Mouse (Mus musculus) G1E (cell line): ENCODE measurements around the gene Cntn5.

Experiments
- CTCF ChIP-seq: IDR thresholded peaks from 2 replicates; pipeline ENCODE4 v1.5.1; 2012; ENCODE audit warnings: low read depth, low read length, inconsistent platforms, mixed read lengths
- GATA1 ChIP-seq: IDR thresholded peaks from 2 replicates; pipeline ENCODE4 v1.6.1; 2012; ENCODE audit warnings: borderline replicate concordance, low read length, inconsistent platforms, mixed read lengths
- GATA2 ChIP-seq: IDR thresholded peaks from 2 replicates; pipeline ENCODE4 v1.6.1; 2012; ENCODE audit warnings: low read depth, low read length, inconsistent platforms, borderline replicate concordance

DNA sequence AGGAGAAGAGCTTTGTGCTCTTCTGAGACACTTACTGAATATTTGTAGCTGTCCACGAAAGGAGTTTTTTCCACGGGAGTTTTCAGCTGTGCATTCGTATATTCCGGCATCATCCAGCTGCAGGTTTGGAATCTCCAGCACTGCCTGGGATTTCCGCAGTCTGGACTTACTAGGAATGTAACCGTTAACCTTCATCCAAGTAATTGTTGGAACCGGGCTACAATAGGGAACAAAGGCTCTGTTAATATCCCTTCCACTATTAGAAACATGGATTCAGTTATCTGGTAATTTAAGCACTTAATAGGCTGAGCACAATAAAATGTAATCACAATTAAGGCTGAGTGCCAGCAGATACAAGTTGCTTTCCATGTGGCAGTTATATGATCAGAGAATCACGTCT, 920.5 kb downstream of the Cntn5 start:
- TF ChIP-seq CTCF (no peak), GATA1 (no peak), GATA2 (no peak)
